Mouse (Mus musculus) liver, postnatal 0 days (tissue): ENCODE results near the gene Asb2. TPM values are rescaled to one million over a fixed set of nuclear protein-coding genes. Genes with fewer than 3 reads are reported as not detected.

Experiments used
- ATAC-seq: fragments of 200-750 bp; cut with Nextera tagmentation; 2 replicates; pipeline ENCODE4 v1.8.0; 2017; ENCODE audit warnings: mild to moderate bottlenecking, moderate library complexity
- DNase-seq: peaks from one replicate; pipeline ENCODE4 v3.0.0-alpha.2; 2016
- H3K27ac ChIP-seq: fragments of 300-500 bp; sonication (generic); 2 replicates; pipeline ENCODE4 v1.5.1; 2014; ENCODE audit warnings: antibody characterized with exemption, moderate library complexity, mild to moderate bottlenecking, low read depth
- H3K27me3 ChIP-seq: fragments of 300-500 bp; sonication (generic); 2 replicates; pipeline ENCODE4 v1.6.1; 2014; ENCODE audit warnings: low read length, control low read depth, mixed read lengths; ENCODE audit not compliant: insufficient read depth
- H3K36me3 ChIP-seq: fragments of 300-500 bp; sonication (generic); replicated peaks from 2 replicates; pipeline ENCODE4 v1.6.1; 2014; ENCODE audit warnings: mild to moderate bottlenecking, control low read depth, low read length, moderate library complexity, mixed read lengths; ENCODE audit not compliant: insufficient read depth
- H3K4me1 ChIP-seq: fragments of 300-500 bp; sonication (generic); 2 replicates; pipeline ENCODE4 v1.6.1; 2014; ENCODE audit warnings: antibody characterized with exemption, mild to moderate bottlenecking, control low read depth; ENCODE audit not compliant: insufficient read depth
- H3K4me2 ChIP-seq: fragments of 300-500 bp; sonication (generic); 2 replicates; pipeline ENCODE4 v1.6.1; 2014; ENCODE audit warnings: low read depth, mild to moderate bottlenecking, low read length, moderate library complexity, mixed read lengths
- H3K4me3 ChIP-seq: fragments of 300-500 bp; sonication (generic); 2 replicates; pipeline ENCODE4 v1.5.1; 2014; ENCODE audit warnings: low read depth, low read length
- H3K9ac ChIP-seq: fragments of 300-500 bp; sonication (generic); replicated peaks from 2 replicates; pipeline ENCODE4 v1.6.1; 2014; ENCODE audit warnings: mild to moderate bottlenecking, moderate library complexity
- H3K9me3 ChIP-seq: fragments of 300-500 bp; sonication (generic); 2 replicates; pipeline ENCODE4 v1.6.1; 2016; ENCODE audit warnings: mild to moderate bottlenecking, control low read depth, low read length, mixed read lengths
- CTCF ChIP-seq: sonication (generic); IDR thresholded peaks from 2 replicates; pipeline ENCODE4 v1.5.1; 2016; ENCODE audit warnings: antibody characterized with exemption, low read depth
- EP300 ChIP-seq: IDR thresholded peaks from 2 replicates; pipeline ENCODE4 v1.6.1; 2016; ENCODE audit warnings: antibody characterized with exemption, low read depth, mild to moderate bottlenecking
- WGBS: fragments of 180-500 bp; shearing (Covaris S2); extraction: QIAGEN DNeasy Blood & Tissue Kit; methylation state at CpG from one replicate; pipeline ENCODE4 v1.1.7; 2014; ENCODE audit not compliant: insufficient replicate concordance; 5-methylcytosine and 5-hydroxymethylcytosine counted together
- polyA plus RNA-seq: library from polyadenylated mRNA; unstranded; fragments of >200 nt; fragmentation: Nextera tagmentation; extraction: Ambion mirVana; gene quantifications from 2 replicates; pipeline ENCODE4 v1.2.1, GENCODE M21; 2015

Gene Asb2
- polyA plus RNA-seq, 1 experiment from 2014 or later: 5.9 TPM

DNA sequence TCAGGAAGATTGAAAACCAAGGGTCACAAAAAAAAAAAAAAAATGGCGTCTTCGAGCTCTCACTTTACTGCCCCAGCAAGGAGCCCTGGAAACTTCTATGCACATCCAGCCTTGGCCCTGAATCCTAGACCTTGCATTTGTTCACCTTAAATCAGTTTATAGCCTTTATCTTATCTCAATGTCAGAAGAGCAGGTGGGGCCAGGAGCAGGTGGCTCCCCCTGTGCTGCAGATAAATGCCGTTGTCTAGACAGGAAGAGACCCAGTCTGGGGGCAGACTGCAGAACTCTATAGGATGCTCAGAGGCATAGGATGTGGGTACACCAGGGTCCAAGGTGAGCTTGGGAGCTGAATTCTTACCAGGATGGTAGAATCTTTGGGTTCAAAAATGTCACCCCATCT, 63.4 kb downstream of the Asb2 start:
- DNase-seq (no peak), ATAC-seq (no peak)
- 67% methylated on average over 3 of the region's 3 CpGs for WGBS
- no peak overlapping the region for H3K4me3 ChIP-seq
- no peak overlapping the region for H3K27ac ChIP-seq
- H3K9me3 ChIP-seq: no peaks in the 10 kb centered on the region
- H3K4me1 ChIP-seq: no peaks in the 10 kb centered on the region
- H3K36me3 ChIP-seq: no peaks in the 10 kb centered on the region
- H3K9ac ChIP-seq: no peak overlapping the region
- H3K27me3 ChIP-seq: no peaks in the 10 kb centered on the region
- TF ChIP-seq EP300 (no peak), CTCF (no peak)
- H3K4me2 ChIP-seq: no peak overlapping the region

DNA sequence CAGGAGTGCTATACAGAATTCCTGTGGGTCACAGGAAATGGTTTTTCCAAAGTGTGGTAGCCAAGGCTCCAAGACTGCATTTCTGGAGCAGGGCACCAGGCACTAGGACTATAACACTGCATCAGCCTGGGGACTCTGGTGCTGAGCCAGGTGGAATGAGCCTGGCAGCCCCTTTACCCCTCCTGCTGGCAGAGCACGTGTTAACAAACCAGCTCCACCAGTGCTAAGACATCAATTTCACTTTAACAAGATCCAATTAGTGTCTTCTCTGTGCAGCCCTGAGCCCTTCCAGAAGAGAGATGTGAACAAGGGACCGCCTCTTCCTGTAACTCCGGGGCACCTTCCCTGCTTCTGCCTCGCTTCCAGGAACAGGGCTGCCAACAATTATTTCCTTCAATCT, 68.5 kb downstream of the Asb2 start:
- no peaks in the 10 kb centered on the region for H3K27me3 ChIP-seq
- no peak overlapping the region for H3K4me2 ChIP-seq
- WGBS: 45% methylated on average over 4 of the region's 4 CpGs
- H3K9me3 ChIP-seq: no peaks in the 10 kb centered on the region
- TF ChIP-seq EP300 (no peak), CTCF (no peak)
- H3K4me3 ChIP-seq: no peak overlapping the region
- ATAC-seq (no peak), DNase-seq (no peak)
- no peak overlapping the region for H3K27ac ChIP-seq
- no peaks in the 10 kb centered on the region for H3K4me1 ChIP-seq
- no peak overlapping the region for H3K9ac ChIP-seq
- H3K36me3 ChIP-seq: no peaks in the 10 kb centered on the region

- DNase-seq (no peak), ATAC-seq (no peak)
- H3K4me3 ChIP-seq: no peak overlapping the region
- H3K4me2 ChIP-seq: no peak overlapping the region
- H3K36me3 ChIP-seq: no peaks in the 10 kb centered on the region
- TF ChIP-seq CTCF: no peak
- TF ChIP-seq EP300: no peak
- no peaks in the 10 kb centered on the region for H3K9me3 ChIP-seq
- no peak overlapping the region for H3K9ac ChIP-seq
- H3K27me3 ChIP-seq: no peaks in the 10 kb centered on the region
- H3K27ac ChIP-seq: no peak overlapping the region
- WGBS: 72% methylated on average over 3 of the region's 3 CpGs
- no peaks in the 10 kb centered on the region for H3K4me1 ChIP-seq
These were observed 72.4 kb downstream of the Asb2 start for GRCm38 (mm10) chr12:103283411-103283810.

- WGBS: 62% methylated on average over 6 of the region's 6 CpGs
- ATAC-seq: no peak
These were observed 72.9 kb downstream of the Asb2 start for GRCm38 (mm10) chr12:103282936-103283335.

DNA sequence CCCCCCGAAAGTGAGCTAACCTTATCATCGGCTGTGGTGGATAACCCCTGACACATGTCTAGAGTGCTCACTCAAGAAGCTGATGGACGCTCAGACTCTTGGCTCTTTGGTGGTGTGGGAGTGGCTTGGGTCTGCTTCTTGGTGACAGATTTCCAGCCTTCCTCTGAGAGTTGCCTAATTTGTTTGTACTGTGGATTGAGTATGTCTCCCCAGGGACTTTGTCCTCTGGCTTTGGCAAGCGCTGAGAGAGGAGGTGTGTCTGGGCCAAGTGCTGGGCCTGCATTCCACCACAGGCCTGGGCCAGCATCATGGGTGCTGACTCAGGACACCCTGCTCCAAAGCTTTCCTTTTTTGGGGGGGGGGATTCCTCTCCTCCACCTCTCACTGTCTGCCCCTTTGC, 73.9 kb downstream of the Asb2 start:
- TF ChIP-seq CTCF (no peak), EP300 (peak; percentile 19; the same call in 1 of the 2 replicates)
- Histone ChIP-seq H3K4me1 (no peaks in the 10 kb centered on the region), H3K9ac (no peak overlapping the region), H3K4me2 (no peak overlapping the region), H3K4me3 (no peak overlapping the region), H3K9me3 (no peaks in the 10 kb centered on the region), H3K27ac (no peak overlapping the region), H3K36me3 (no peaks in the 10 kb centered on the region), H3K27me3 (no peaks in the 10 kb centered on the region)
- DNase-seq: peak; percentile 64
- ATAC-seq: peak; percentile 96
- WGBS: 44% methylated on average over 4 of the region's 4 CpGs

More at GRCm38 (mm10) chr12:103282936-103283335, 72.9 kb downstream of the Asb2 start:
- H3K27me3 ChIP-seq: no peaks in the 10 kb centered on the region
- no peaks in the 10 kb centered on the region for H3K36me3 ChIP-seq
- H3K4me1 ChIP-seq: no peaks in the 10 kb centered on the region
- H3K4me3 ChIP-seq: no peak overlapping the region
- TF ChIP-seq CTCF (no peak), EP300 (no peak)
- no peak overlapping the region for H3K27ac ChIP-seq
- no peak overlapping the region for H3K9ac ChIP-seq
- no peaks in the 10 kb centered on the region for H3K9me3 ChIP-seq
- no peak for DNase-seq
- H3K4me2 ChIP-seq: no peak overlapping the region

- no peaks in the 10 kb centered on the region for H3K4me1 ChIP-seq
- 41% methylated on average over 2 of the region's 2 CpGs for WGBS
- no peak overlapping the region for H3K27ac ChIP-seq
- no peak for DNase-seq
- no peak overlapping the region for H3K4me2 ChIP-seq
- H3K4me3 ChIP-seq: no peak overlapping the region
- H3K36me3 ChIP-seq: no peaks in the 10 kb centered on the region
- H3K9me3 ChIP-seq: no peaks in the 10 kb centered on the region
- TF ChIP-seq CTCF: no peak
- peak; percentile 55; the same call in 1 of the 2 replicates for ATAC-seq
- no peaks in the 10 kb centered on the region for H3K27me3 ChIP-seq
- H3K9ac ChIP-seq: no peak overlapping the region
These were observed 74.3 kb downstream of the Asb2 start for GRCm38 (mm10) chr12:103281491-103281890.

- Histone ChIP-seq H3K4me2 (no peak overlapping the region), H3K4me3 (no peak overlapping the region), H3K27me3 (no peaks in the 10 kb centered on the region), H3K9ac (no peak overlapping the region), H3K4me1 (no peaks in the 10 kb centered on the region), H3K27ac (no peak overlapping the region), H3K9me3 (no peaks in the 10 kb centered on the region), H3K36me3 (no peaks in the 10 kb centered on the region)
- no peak for TF ChIP-seq CTCF
- no peak for TF ChIP-seq EP300
- DNase-seq (no peak), ATAC-seq (no peak)
- 63% methylated on average over 4 of the region's 4 CpGs for WGBS
These were observed 79.4 kb downstream of the Asb2 start for GRCm38 (mm10) chr12:103276422-103276821.
